Mouse (Mus musculus) small intestine, adult 2 months (tissue): ENCODE measurements around the gene Syvn1. TPM values are rescaled to one million over a fixed set of nuclear protein-coding genes. Genes with fewer than 3 reads are reported as not detected.

Experiments
- H3K27ac ChIP-seq: fragments of 200-500 bp; 2 replicates; pipeline ENCODE4 v1.5.1; 2012; ENCODE audit warnings: low read depth, low read length, control low read depth, inconsistent platforms; ENCODE audit not compliant: insufficient read depth
- H3K27me3 ChIP-seq: fragments of 200-500 bp; 2 replicates; pipeline ENCODE4 v1.6.1; 2012; ENCODE audit warnings: mild to moderate bottlenecking, moderate library complexity, low read length, inconsistent platforms; ENCODE audit not compliant: control insufficient read depth, insufficient read depth
- H3K36me3 ChIP-seq: fragments of 200-500 bp; 2 replicates; pipeline ENCODE4 v1.6.1; 2012; ENCODE audit warnings: mild to moderate bottlenecking, low read length, control low read depth, inconsistent platforms; ENCODE audit not compliant: control insufficient read depth, insufficient read depth
- H3K4me1 ChIP-seq: fragments of 200-500 bp; 2 replicates; pipeline ENCODE4 v1.6.1; 2012; ENCODE audit warnings: low read length, inconsistent platforms, mixed read lengths; ENCODE audit not compliant: control insufficient read depth, insufficient read depth, insufficient read length
- H3K4me3 ChIP-seq: fragments of 200-500 bp; 2 replicates; pipeline ENCODE4 v1.5.1; 2012; ENCODE audit warnings: low read depth, mild to moderate bottlenecking, control low read depth, inconsistent platforms, low read length, moderate library complexity
- CTCF ChIP-seq: fragments of 200-500 bp; IDR thresholded peaks from 2 replicates; pipeline ENCODE4 v1.5.1; 2012; ENCODE audit warnings: low read depth, mild to moderate bottlenecking, control low read depth, inconsistent platforms, low read length, moderate library complexity, mixed read lengths; ENCODE audit not compliant: insufficient replicate concordance, insufficient read length; ENCODE audit errors: extremely low read depth
- POLR2A ChIP-seq: fragments of 200-500 bp; IDR thresholded peaks from 2 replicates; pipeline ENCODE4 v1.6.1; 2012; ENCODE audit warnings: low read depth, mild to moderate bottlenecking, control low read depth, inconsistent platforms, low read length, moderate library complexity
- WGBS: fragments of 180-500 bp; shearing (Covaris S2); methylation state at CpG from one replicate; pipeline ENCODE4 v1.1.7; 2018; 5-methylcytosine and 5-hydroxymethylcytosine counted together
- polyA plus RNA-seq: library from polyadenylated mRNA; depleted of rRNA; stranded (reverse); fragments of >200 nt; gene quantifications from 2 replicates; pipeline ENCODE4 v1.2.3, GENCODE M21; 2012

Syvn1 gene
- polyA plus RNA-seq, 1 experiment, result 103 TPM

DNA sequence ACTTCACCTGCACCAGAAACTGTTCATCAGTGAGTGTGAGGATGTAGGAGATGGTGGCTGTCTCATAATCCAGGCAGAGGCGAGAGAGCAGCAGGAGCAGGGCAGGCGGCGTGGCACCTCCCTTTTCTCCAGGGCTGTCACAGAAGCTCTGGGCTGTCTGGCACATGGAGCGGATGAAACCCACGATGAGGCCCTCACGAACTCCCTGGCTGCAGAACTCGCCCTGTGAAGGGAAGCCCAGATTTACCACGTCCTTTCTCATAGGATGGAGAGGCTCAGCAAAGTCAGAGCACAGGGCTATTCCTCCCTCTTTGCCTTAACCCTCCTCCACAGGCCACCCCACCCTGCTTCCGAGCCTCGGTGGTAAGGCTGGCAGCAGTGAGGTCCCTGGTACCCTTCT, 23.5 kb downstream of the Syvn1 start:
- Histone ChIP-seq H3K27ac (no peak overlapping the region), H3K4me1 (peaks cover 8% of the 10 kb centered on the region), H3K27me3 (no peaks in the 10 kb centered on the region), H3K36me3 (peaks cover 28% of the 10 kb centered on the region), H3K4me3 (no peak overlapping the region)
- no peak for TF ChIP-seq POLR2A
- TF ChIP-seq CTCF, result no peak
- 93% methylated on average over 10 of the region's 10 CpGs for WGBS

DNA sequence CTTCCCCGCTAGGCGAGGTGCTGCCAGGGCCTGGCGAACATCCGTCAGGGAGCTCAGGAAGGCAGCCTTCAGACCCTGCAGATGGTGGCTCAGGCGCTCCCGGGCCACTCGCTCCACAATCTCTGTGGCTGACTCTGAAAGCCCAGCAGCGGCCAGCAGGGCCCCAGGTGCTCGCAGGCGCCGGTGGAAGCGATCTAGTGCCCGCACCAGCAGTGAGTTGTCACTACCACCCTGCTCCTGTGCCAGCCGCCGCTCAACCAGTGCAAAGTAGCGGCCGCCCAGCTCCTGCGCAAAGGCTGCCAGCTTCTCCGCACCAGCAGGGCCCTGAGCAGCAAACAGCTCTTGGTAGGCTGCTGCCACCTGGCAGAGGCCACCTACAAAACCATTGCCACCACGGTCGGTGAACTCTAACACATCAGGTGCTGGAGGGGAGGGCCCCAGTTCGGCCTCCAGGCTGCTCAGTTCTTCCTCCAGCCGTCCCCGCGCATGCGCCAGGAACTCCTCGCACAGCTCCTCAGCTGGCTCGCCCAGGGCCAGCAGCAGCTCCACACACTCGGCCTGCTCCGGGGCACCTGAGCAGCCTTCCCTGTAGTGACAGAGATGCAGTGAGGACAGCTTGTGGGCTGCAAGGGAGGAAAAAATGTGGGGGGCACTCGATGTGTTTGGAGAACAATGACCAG, 24.3 kb downstream of the Syvn1 start:
- Histone ChIP-seq H3K27ac (no peak overlapping the region), H3K4me3 (no peak overlapping the region), H3K4me1 (peaks cover 8% of the 10 kb centered on the region), H3K36me3 (peaks cover 33% of the 10 kb centered on the region), H3K27me3 (no peaks in the 10 kb centered on the region)
- TF ChIP-seq CTCF (no peak), POLR2A (no peak)
- 90% methylated on average over 31 of the region's 31 CpGs for WGBS

GRCm38 (mm10) chr19:6071261-6071660, 24.9 kb downstream of the Syvn1 start:
- peaks cover 11% of the 10 kb centered on the region for H3K4me1 ChIP-seq
- TF ChIP-seq POLR2A (no peak), CTCF (no peak)
- no peak overlapping the region for H3K4me3 ChIP-seq
- H3K36me3 ChIP-seq, result peaks cover 33% of the 10 kb centered on the region
- 95% methylated on average over 19 of the region's 19 CpGs for WGBS
- no peaks in the 10 kb centered on the region for H3K27me3 ChIP-seq
- no peak overlapping the region for H3K27ac ChIP-seq

DNA sequence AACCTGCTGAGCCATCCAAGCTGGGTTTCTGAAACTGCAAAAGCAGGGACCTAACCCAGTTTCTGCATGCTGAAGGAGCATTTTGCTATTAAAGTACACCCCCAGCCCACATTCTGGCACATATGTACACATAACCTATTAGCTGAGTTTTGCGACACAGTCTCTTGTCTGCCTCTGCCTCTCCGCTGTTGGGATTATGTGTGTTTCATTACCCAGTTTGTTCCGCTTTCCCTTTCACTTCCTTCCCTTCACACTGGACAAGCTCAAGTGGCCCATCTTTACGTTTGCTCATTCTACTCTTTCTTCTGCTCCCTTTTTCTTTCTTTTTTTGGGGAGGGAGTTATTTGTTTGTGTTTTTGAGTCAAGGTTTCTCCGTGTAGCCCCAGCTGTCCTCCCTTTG, 27.5 kb downstream of the Syvn1 start:
- no peak for TF ChIP-seq CTCF
- Histone ChIP-seq H3K4me1 (peaks cover 7% of the 10 kb centered on the region), H3K27ac (peak overlapping the region; percentile 17; the same call in 1 of the 2 replicates), H3K4me3 (no peak overlapping the region), H3K36me3 (peaks cover 32% of the 10 kb centered on the region), H3K27me3 (no peaks in the 10 kb centered on the region)
- WGBS, result 92% methylated on average over 5 of the region's 5 CpGs

GRCm38 (mm10) chr19:6076564-6077393, 30.4 kb downstream of the Syvn1 start, which contains the start of gene Vps51:
Vps51 (minus strand) TSS chr19:6077231.
- Histone ChIP-seq H3K4me1 (peaks cover 7% of the 10 kb centered on the region), H3K27me3 (no peaks in the 10 kb centered on the region), H3K27ac (peak within 1 kb of the TSS; percentile 87), H3K36me3 (peaks cover 33% of the 10 kb centered on the region), H3K4me3 (peak within 1 kb of the TSS; percentile 94)
- WGBS, result under 1% methylated on average over 33 of the region's 33 CpGs
- TF ChIP-seq POLR2A, result no peak; the same call in 1 of the 2 replicates
- no peak for TF ChIP-seq CTCF

DNA sequence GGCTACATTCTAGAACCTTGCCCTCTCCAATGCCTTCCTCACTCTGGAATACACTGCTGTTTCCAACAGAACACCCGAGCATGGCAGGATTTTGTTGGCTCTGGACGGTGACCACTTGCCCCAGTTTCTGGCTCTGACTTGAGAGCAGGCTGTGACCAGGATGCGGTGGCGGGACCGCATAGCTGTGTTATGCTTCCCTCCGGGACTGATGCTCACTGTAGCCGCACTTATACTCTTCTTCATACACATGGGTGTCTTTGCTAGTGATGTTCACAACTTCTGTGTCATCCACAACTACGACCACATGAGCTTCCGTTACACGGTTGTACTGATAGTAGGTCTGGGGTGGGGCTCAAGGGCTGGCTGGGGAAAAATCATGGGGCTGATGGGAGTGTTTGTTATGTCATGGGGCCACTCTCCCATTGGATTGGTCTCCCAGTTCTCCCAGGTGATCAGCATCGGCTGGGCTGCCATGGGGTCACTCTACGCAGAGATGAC, 33.7 kb downstream of the Syvn1 start, which contains the start of gene Tmem262:
Gene Tmem262 (plus strand): TSS at position 51 of the 498 bp plus-strand sequence.
- H3K27ac ChIP-seq, result no peak within 1 kb of the TSS
- no peak within 1 kb of the TSS for H3K4me3 ChIP-seq
- 91% methylated on average over 12 of the region's 12 CpGs for WGBS
- peaks cover 10% of the 10 kb centered on the region for H3K4me1 ChIP-seq
- TF ChIP-seq POLR2A (no peak), CTCF (no peak)
- H3K27me3 ChIP-seq, result no peaks in the 10 kb centered on the region
- peaks cover 30% of the 10 kb centered on the region for H3K36me3 ChIP-seq

GRCm38 (mm10) chr19:6082156-6082555, 35.8 kb downstream of the Syvn1 start, which contains the start of gene Gm28374:
Gm28374 (minus strand) TSS chr19:6082256.
- H3K27me3 ChIP-seq, result no peaks in the 10 kb centered on the region
- H3K4me1 ChIP-seq, result peaks cover 3% of the 10 kb centered on the region
- TF ChIP-seq POLR2A (no peak), CTCF (no peak)
- WGBS, result 88% methylated on average over 9 of the region's 9 CpGs
- H3K27ac ChIP-seq, result no peak within 1 kb of the TSS
- H3K36me3 ChIP-seq, result peaks cover 26% of the 10 kb centered on the region
- no peak within 1 kb of the TSS for H3K4me3 ChIP-seq
